Mouse (Mus musculus) layer of hippocampus, postnatal 10 days (tissue): ENCODE data around the gene Kcnj2. TPM values are rescaled to one million over a fixed set of nuclear protein-coding genes. Genes with fewer than 3 reads are reported as not detected.

Experiments used
- DNase-seq, 2 experiments: peaks; one replicate each; pipeline ENCODE4 v3.0.0; 2021; ENCODE audit warnings: low spot score in 2 of 2
- total RNA-seq, 2 experiments: library from RNA; stranded (reverse); gene quantifications; 2 replicates each; pipeline ENCODE4 v1.2.3; 2021

Gene Kcnj2
- total RNA-seq, 2 experiments from 2014 or later: 5.4 to 5.9 TPM

- DNase-seq: no peak
Measured at GRCm38 (mm10) chr11:111088812-111089211, 22.8 kb downstream of the Kcnj2 start.

DNA sequence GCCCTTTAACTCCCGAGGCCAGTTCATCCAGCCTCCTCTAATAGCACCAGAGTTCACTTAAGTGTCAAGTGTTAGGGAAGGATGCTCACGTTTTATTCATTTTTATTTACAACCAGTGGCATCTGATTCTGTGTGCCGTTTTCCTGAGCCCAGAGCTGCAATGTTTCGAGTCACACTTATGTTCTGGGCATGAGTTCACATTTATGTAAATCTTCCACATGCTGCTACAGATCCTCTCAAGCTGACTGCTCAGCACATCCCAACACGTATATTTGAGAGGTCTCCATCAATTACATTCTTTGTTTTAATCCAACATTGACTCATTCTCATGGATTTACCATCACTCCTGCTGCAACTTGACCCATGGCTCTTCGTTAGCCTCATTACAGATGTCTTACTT is 25.2 kb downstream of the Kcnj2 start:
- no peak for DNase-seq

- DNase-seq: no peak
Measured at GRCm38 (mm10) chr11:111092967-111093366, 27.0 kb downstream of the Kcnj2 start.

- no peak for DNase-seq
Measured at GRCm38 (mm10) chr11:111096612-111097011, 30.6 kb downstream of the Kcnj2 start.

DNA sequence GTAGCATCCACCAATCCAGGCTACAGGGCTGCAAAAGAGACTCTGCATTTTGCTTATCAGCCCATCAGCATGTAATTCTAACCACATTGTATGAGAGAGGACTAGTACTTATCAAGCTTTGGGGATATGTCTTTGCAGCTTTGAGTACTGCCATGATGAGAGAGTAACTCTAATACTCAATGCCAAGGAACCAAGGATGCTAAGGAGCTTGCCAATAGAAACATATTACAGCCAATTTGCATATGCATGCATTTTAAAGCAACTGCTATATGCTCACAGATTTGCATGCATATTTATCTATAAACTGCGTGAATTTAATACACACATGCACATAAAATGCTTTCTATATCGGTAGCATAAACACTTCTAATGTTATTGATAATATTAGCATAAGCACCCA is 34.2 kb downstream of the Kcnj2 start:
- DNase-seq: no peak

DNA sequence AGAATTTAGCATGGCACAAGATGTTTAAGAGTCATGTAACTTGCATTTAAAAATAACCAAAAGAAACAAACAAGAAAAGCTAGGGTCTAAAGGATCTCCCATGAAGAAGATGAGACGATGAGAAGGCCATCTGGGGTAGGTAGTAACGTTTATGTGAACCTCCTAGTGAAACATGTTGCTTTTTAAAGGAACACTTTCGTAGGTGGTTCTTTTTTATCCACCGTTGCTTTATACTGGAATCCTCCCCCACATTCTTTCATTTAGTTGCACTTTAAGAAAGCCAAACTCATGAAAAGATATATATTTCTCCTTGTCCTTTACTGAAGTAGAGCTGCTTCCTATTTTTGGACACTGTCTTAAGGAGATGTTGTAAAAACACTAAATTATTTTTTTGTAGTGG is 34.7 kb downstream of the Kcnj2 start:
- DNase-seq: no peak

- no peak for DNase-seq
Measured at GRCm38 (mm10) chr11:111101620-111102176, 35.7 kb downstream of the Kcnj2 start.

GRCm38 (mm10) chr11:111104422-111104821 is 38.5 kb downstream of the Kcnj2 start:
- DNase-seq: no peak

GRCm38 (mm10) chr11:111108130-111108529 is 42.2 kb downstream of the Kcnj2 start:
- no peak for DNase-seq

DNA sequence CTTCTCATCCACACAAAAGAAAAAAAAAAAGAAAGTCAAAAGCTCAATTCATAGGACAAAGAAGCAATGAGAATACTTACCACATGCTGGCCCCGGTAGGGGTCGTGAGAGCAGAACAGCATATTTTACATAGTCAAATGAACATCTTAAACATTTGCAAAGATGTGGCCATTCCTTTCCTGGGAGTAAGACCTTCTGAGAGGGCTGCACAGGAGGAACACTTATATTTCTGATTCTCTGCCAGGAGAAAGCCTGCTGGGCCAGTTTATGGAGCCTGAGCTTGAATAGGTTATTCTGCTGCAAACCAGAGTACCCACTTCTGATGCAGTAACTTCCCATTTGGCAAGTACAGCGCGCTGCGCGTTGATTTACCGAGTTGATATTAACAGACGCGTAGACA is 55.5 kb downstream of the Kcnj2 start:
- DNase-seq: no peak

DNA sequence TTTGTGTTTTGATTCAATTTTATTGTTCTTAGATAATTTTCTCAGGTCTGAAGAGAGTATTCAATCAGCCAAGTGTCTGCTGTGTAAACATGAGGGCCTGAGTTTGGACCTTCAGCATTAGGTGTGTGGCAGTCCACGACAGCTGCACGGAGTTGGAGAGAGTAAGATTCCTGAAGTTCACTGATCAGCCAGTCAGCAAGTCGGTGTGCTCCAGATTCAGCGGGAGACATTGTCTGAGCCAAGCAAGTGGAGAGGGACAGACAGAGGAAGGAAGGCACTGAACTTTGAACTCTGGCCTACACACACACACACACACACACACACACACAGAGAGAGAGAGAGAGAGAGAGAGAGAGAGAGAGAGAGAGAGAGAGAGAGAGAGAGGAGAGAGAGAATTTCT is 57.4 kb downstream of the Kcnj2 start:
- no peak for DNase-seq

GRCm38 (mm10) chr11:111125963-111126362 is 60.0 kb downstream of the Kcnj2 start:
- no peak for DNase-seq

Other genes with a start within 250 kb of the Kcnj2 start
- 10 to 100 TPM; 15.2 to 15.4 TPM for gene Kcnj16, start 98.1 kb upstream of the Kcnj2 start, total RNA-seq